9 mouse cellular contexts compared by ENCODE assay signal in genomic region chr13:19438040-19438439, GRCm38 (mm10). TPM values are rescaled to one million over a fixed set of nuclear protein-coding genes. Genes with fewer than 3 reads are reported as not detected.
DNase-seq lines count a peak whose midpoint lies in the region; ATAC-seq and TF ChIP-seq lines count a peak whose summit lies in the region.
"Had no signal": no experiment of that assay in that cellular context is flagged by ENCODE, and none has a peak within 500 bp of the region (broad histone marks: within the 10 kb centered on the region; RNA-seq: fewer than 3 reads in every experiment).

No protein-coding gene starts in this region.

- intact Hi-C loops in heart, adult 2 months (cut with DNase I) = loop anchor here (2.0 kb wide), 1 partner anchor 73 kb away; no protein-coding TSS in a partner anchor

- H3K79me2 ChIP-seq in heart, adult 2 months (replicated peaks; ENCODE audit: control insufficient read depth, insufficient read depth, low read length) = no peaks in the 10 kb centered on the region

- no peak overlapping the region for H3K4me3 ChIP-seq in heart, adult 2 months
- no peak overlapping the region for H3K4me3 ChIP-seq in heart, embryonic 11.5 days (ENCODE audit: low read depth, low read length)
- H3K4me3 ChIP-seq in hindbrain, embryonic 13.5 days = no peak overlapping the region
- H3K4me3 ChIP-seq: limb, embryonic 15.5 days had no signal

- no peak overlapping the region for H3K27ac ChIP-seq in heart, adult 2 months
- no peak overlapping the region for H3K27ac ChIP-seq in heart, embryonic 11.5 days (ENCODE audit: low read depth, low read length)
- H3K27ac ChIP-seq in hindbrain, embryonic 13.5 days = no peak overlapping the region
- H3K27ac ChIP-seq: limb, embryonic 15.5 days had no signal

- WGBS in heart, adult 2 months = 72% methylated on average over 10 of the region's 10 CpGs
- 73% methylated on average over 10 of the region's 10 CpGs for WGBS in heart, embryonic 11.5 days (ENCODE audit: insufficient replicate concordance)
- 81% methylated on average over 10 of the region's 10 CpGs for WGBS in hindbrain, embryonic 13.5 days

- ATAC-seq in heart, embryonic 11.5 days (replicated peaks; ENCODE audit: insufficient number of reproducible peaks, low FRiP score, low TSS enrichment) = no peak
- peak; percentile 54; the same call in 1 of the 2 replicates for ATAC-seq in hindbrain, embryonic 13.5 days (ENCODE audit: low FRiP score)
- no peak for ATAC-seq in erythroblast, adult 5-6 weeks (replicated peaks; ENCODE audit: low FRiP score, poor library complexity, severe bottlenecking)

- H3K4me1 ChIP-seq in heart, adult 2 months (ENCODE audit: control insufficient read depth, insufficient read depth, low read length) = no peaks in the 10 kb centered on the region
- H3K4me1 ChIP-seq in heart, embryonic 11.5 days (ENCODE audit: control insufficient read depth, insufficient read depth, low read length) = no peaks in the 10 kb centered on the region
- H3K4me1 ChIP-seq in hindbrain, embryonic 13.5 days (replicated peaks) = no peaks in the 10 kb centered on the region
- H3K4me1 ChIP-seq: limb, embryonic 15.5 days had no signal

- no peaks in the 10 kb centered on the region for H3K27me3 ChIP-seq in heart, adult 2 months (ENCODE audit: control insufficient read depth, insufficient read depth, low read length)
- no peaks in the 10 kb centered on the region for H3K27me3 ChIP-seq in heart, embryonic 11.5 days (ENCODE audit: control insufficient read depth, insufficient read depth, low read length)
- H3K27me3 ChIP-seq in hindbrain, embryonic 13.5 days = no peaks in the 10 kb centered on the region
- H3K27me3 ChIP-seq: limb, embryonic 15.5 days had no signal

- no peak for TF ChIP-seq POLR2A in heart, adult 2 months (IDR thresholded peaks at IDR 0.05; ENCODE audit: insufficient read depth, low read depth, low read length)

- no peak for TF ChIP-seq EP300 in heart, adult 2 months (IDR thresholded peaks at IDR 0.05; ENCODE audit: insufficient read depth, low read depth, low read length)

- H3K4me2 ChIP-seq in heart, embryonic 11.5 days = no peak overlapping the region
- H3K4me2 ChIP-seq in hindbrain, embryonic 13.5 days = no peak overlapping the region
- H3K4me2 ChIP-seq: limb, embryonic 15.5 days had no signal

- peak in 1 of 2 experiments; percentile 36 for DNase-seq in heart, adult 2 months
- DNase-seq in thymus, postnatal 4 days = peak; percentile 13
- DNase-seq in thymus, postnatal 10 days (ENCODE audit: low spot score in 2 of 2) = no peak
- DNase-seq in naive thymus-derived CD4-positive, alpha-beta T cell, adult 2 months (ENCODE audit: low read depth) = peak; percentile 51
- no peak for DNase-seq in ovary, postnatal 14 days (ENCODE audit: low spot score)

- no peak overlapping the region for H3K9ac ChIP-seq in heart, adult 2 months (ENCODE audit: low read depth, low read length)
- no peak overlapping the region for H3K9ac ChIP-seq in heart, embryonic 11.5 days (ENCODE audit: low read depth, low read length)
- H3K9ac ChIP-seq in hindbrain, embryonic 13.5 days = no peak overlapping the region
- H3K9ac ChIP-seq: limb, embryonic 15.5 days had no signal

- no peaks in the 10 kb centered on the region for H3K9me3 ChIP-seq in heart, embryonic 11.5 days (replicated peaks; ENCODE audit: control insufficient read depth, low read length)
- no peaks in the 10 kb centered on the region for H3K9me3 ChIP-seq in hindbrain, embryonic 13.5 days
- H3K9me3 ChIP-seq: limb, embryonic 15.5 days had no signal

- TF ChIP-seq CTCF in heart, adult 2 months (IDR thresholded peaks at IDR 0.05) = peak; percentile 79

- no peaks in the 10 kb centered on the region for H3K36me3 ChIP-seq in heart, adult 2 months (ENCODE audit: control insufficient read depth, insufficient read depth, low read length)
- no peaks in the 10 kb centered on the region for H3K36me3 ChIP-seq in heart, embryonic 11.5 days (ENCODE audit: control insufficient read depth, insufficient read depth, low read length)
- H3K36me3 ChIP-seq in hindbrain, embryonic 13.5 days = no peaks in the 10 kb centered on the region
- H3K36me3 ChIP-seq: limb, embryonic 15.5 days had no signal

RNA-seq across cellular contexts. Expression of gene Stard3nl, which starts 42.4 kb away (rescaled TPM):
- 10 to 100 TPM; 13.3 to 14.6 TPM for total RNA-seq in heart, adult 2 months (2021)
- 14.6 and 20.4 TPM in 2 replicates for polyA plus RNA-seq in heart, adult 2 months (2012; rRNA removed)
- polyA plus RNA-seq in heart, embryonic 11.5 days (2014; fragmentation: Nextera tagmentation; extraction: Ambion mirVana) = 91.5 and 96.2 TPM in 2 replicates
- polyA plus RNA-seq in hindbrain, embryonic 13.5 days (2015; fragmentation: Nextera tagmentation; extraction: Ambion mirVana) = 197 and 198 TPM in 2 replicates
- 8.6 and 13.0 TPM in 2 replicates for total RNA-seq in erythroblast, adult 5-6 weeks (2015; ENCODE audit: low replicate concordance)
- 7.9 and 13.0 TPM in 2 replicates for total RNA-seq in erythroblast, adult 5-6 weeks (2017; ENCODE audit: low replicate concordance)

Comparison
In these comparisons a context has a peak if more than half of its experiments do, and no peak if none do; other contexts are left out.
1. DNase-seq: peak in thymus, postnatal 4 days (single experiment) and naive thymus-derived CD4-positive, alpha-beta T cell, adult 2 months (single experiment); none in thymus, postnatal 10 days (0 of 2) and ovary, postnatal 14 days (single experiment).